Mouse (Mus musculus) ES-E14 (cell line): ENCODE data around the gene Lemd2. TPM values are rescaled to one million over a fixed set of nuclear protein-coding genes. Genes with fewer than 3 reads are reported as not detected.
A peak's percentile ranks its signal among the peaks of the same experiment; 100 is the strongest.

Source experiments
- DNase-seq: peaks from one replicate; pipeline ENCODE4 v3.0.0-alpha.2; 2013; ENCODE audit warnings: low read depth, low spot score
- H3K27ac ChIP-seq: 2 replicates; pipeline ENCODE4 v1.5.1; 2012; ENCODE audit warnings: low read depth, mild to moderate bottlenecking, low read length, moderate library complexity, mixed read lengths; ENCODE audit not compliant: poor library complexity, insufficient read depth, severe bottlenecking
- H3K36me3 ChIP-seq: 2 replicates; pipeline ENCODE4 v1.6.1; 2012; ENCODE audit warnings: mild to moderate bottlenecking, low read length, moderate library complexity, mixed read lengths; ENCODE audit not compliant: control insufficient read depth, poor library complexity, insufficient read depth, severe bottlenecking
- H3K4me1 ChIP-seq, 2 experiments: fragments of 150-350 bp in 1 of 2; sonication (generic) in 1 of 2; 2 replicates each; pipeline ENCODE4 v1.6.1; 2012; ENCODE audit warnings: low read length in 2 of 2, mild to moderate bottlenecking in 1 of 2, mixed read lengths in 1 of 2; ENCODE audit not compliant: control insufficient read depth in 2 of 2, insufficient read depth in 2 of 2, poor library complexity in 1 of 2
- H3K4me3 ChIP-seq, 2 experiments: fragments of 150-350 bp in 1 of 2; sonication (generic) in 1 of 2; 2 replicates each; pipeline ENCODE4 v1.5.1; 2012; ENCODE audit warnings: low read length in 2 of 2, low read depth in 1 of 2, mild to moderate bottlenecking in 1 of 2, mixed read lengths in 1 of 2; ENCODE audit not compliant: insufficient read depth in 1 of 2, poor library complexity in 1 of 2, severe bottlenecking in 1 of 2
- H3K9ac ChIP-seq: 2 replicates; pipeline ENCODE4 v1.6.1; 2012; ENCODE audit warnings: low read depth, mild to moderate bottlenecking, low read length, mixed read lengths; ENCODE audit not compliant: poor library complexity, insufficient read depth, severe bottlenecking
- H3K9me3 ChIP-seq: fragments of 150-350 bp; sonication (generic); 2 replicates; pipeline ENCODE4 v1.6.1; 2012; ENCODE audit warnings: low read depth, mild to moderate bottlenecking, low read length; ENCODE audit not compliant: control insufficient read depth, insufficient read depth
- CHD2 ChIP-seq: IDR thresholded peaks from 2 replicates; pipeline ENCODE4 v1.6.1; 2014; ENCODE audit warnings: mild to moderate bottlenecking, low read depth, low read length, inconsistent platforms
- HCFC1 ChIP-seq: IDR thresholded peaks from 2 replicates; pipeline ENCODE4 v1.6.1; 2012; ENCODE audit warnings: low read length, inconsistent platforms, borderline replicate concordance; ENCODE audit not compliant: insufficient read depth
- MAFK ChIP-seq: IDR thresholded peaks from 2 replicates; pipeline ENCODE4 v1.6.1; 2014; ENCODE audit warnings: mild to moderate bottlenecking, low read depth, low read length, inconsistent platforms; ENCODE audit not compliant: insufficient read depth
- ZC3H11A ChIP-seq: IDR thresholded peaks from 2 replicates; pipeline ENCODE4 v1.6.1; 2012; ENCODE audit warnings: low read depth, mild to moderate bottlenecking, inconsistent platforms, low read length, borderline replicate concordance
- ZNF384 ChIP-seq: IDR thresholded peaks from 2 replicates; pipeline ENCODE4 v1.6.1; 2012; ENCODE audit warnings: low read depth, low read length, inconsistent platforms
- in situ Hi-C, 2 experiments: fragments of 600-800 bp; cut with MboI; formaldehyde crosslinking; loops; one replicate each; pipeline ENCODE4 v1.15.1; 2025; ENCODE audit warnings: low sequenced_read_pairs in 2 of 2, inconsistent platforms in 1 of 2; ENCODE audit not compliant: unreplicated experiment in 2 of 2
- total RNA-seq: library from RNA; depleted of rRNA; stranded (reverse); fragments of 300-350 nt; gene quantifications from 2 replicates; pipeline ENCODE4 v1.2.3, GENCODE M21; 2012

Lemd2 gene
- total RNA-seq, 1 experiment = 51.8 TPM

DNA sequence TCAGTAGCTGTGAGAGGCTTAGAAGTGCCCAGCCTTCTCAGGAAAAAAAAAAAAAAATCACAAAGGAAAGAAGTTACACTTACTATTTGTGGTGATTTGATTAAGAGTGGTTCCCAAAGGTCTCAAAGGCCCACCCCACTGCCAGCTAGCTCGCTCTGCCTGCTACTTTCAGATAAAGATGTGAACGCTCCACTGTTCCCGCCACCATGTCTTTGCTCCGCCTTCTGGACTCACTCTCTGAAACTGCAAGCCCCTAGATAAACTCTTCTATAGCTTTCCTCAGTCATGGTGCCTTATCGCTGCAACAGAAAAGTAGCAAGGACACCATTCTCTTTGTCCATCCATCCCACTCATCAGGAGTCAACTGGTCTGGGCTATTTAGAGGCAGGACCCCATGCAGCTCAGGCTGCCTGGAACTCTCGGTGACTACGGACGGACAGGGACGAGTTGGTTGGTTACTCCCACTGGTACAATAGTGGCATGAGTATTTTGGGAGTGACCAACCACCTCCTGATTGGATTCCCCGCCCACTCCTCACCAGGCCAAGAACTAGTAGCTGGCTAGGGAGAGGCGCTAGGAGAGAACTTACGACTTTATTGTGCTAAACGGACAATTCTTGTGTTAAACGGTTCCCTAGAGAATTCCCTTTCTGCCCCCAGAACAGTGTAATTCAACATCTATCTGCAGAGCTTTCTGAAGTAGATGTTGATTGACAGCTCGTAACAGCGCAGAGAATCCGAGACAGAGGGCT is 25.7 kb downstream of the Lemd2 start:
- peak overlapping the region; percentile 68 to 77 for H3K4me3 ChIP-seq
- peaks cover 6 to 9% of the 10 kb centered on the region in 2 experiments; a peak in 3 of 4 replicates for H3K4me1 ChIP-seq
- no peaks in the 10 kb centered on the region for H3K36me3 ChIP-seq
- peak overlapping the region; percentile 78 for H3K9ac ChIP-seq
- DNase-seq = peak; percentile 81
- H3K9me3 ChIP-seq = no peaks in the 10 kb centered on the region
- in situ Hi-C loops = loop anchor here in 1 of 2 experiments (25.0 kb wide), 1 partner anchor 334 kb away; the partner anchor contains the start of gene Grm4
- H3K27ac ChIP-seq = peak overlapping the region; percentile 85
- TF ChIP-seq HCFC1 = peak; percentile 41; the same call in 1 of the 2 replicates
- TF ChIP-seq MAFK = no peak
- no peak for TF ChIP-seq ZNF384

DNA sequence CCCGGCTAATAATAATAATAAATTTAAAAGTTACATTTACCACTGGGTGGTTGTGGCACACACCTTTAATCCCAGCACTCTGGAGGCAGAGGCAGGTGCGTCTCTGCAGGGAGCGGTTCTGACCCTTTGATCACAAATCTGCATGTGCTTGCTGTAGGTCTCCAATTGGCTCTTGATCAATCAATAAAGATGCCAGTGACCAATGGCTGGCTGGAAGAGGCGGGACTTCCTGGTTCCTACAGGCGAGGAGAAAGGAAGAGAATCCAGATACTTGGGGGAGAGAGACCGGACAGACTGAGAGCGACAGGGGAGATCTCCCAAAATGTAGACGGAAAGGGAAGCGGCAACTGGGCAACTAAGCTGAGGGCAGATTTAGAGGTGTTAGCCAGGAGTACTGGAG is 26.2 kb downstream of the Lemd2 start:
- TF ChIP-seq MAFK (no peak), ZNF384 (no peak), CHD2 (peak; percentile 86)
- Histone ChIP-seq H3K4me3 (peak overlapping the region; percentile 68 to 77), H3K9me3 (no peaks in the 10 kb centered on the region), H3K36me3 (no peaks in the 10 kb centered on the region), H3K9ac (peak overlapping the region; percentile 78), H3K4me1 (peaks cover 6 to 8% of the 10 kb centered on the region in 2 experiments; a peak in 3 of 4 replicates), H3K27ac (peak overlapping the region; percentile 85)
- in situ Hi-C loops = loop anchor here in 1 of 2 experiments (25.0 kb wide), 1 partner anchor 334 kb away; the partner anchor contains the start of gene Grm4
- peak; percentile 89 for DNase-seq

DNA sequence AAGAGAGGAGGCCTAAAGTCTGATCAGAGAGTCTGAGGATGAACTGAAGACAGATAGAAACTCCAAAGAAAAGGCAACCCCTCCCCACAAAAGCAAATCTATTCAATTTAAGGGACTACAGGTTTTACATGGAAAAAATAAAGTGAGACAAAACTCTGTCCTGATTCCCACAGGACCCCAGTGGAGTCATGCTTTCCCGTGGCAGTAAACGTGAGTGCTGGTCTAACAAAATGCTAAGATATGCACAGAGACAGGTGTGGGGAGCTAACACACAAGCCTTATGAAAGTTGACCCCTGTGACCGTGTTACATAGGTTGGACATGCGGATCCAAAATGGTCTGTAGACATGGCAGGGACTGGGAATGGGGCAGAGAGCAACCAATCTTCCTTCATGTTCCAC is 27.5 kb downstream of the Lemd2 start:
- Histone ChIP-seq H3K27ac (no peak overlapping the region), H3K36me3 (no peaks in the 10 kb centered on the region)

DNA sequence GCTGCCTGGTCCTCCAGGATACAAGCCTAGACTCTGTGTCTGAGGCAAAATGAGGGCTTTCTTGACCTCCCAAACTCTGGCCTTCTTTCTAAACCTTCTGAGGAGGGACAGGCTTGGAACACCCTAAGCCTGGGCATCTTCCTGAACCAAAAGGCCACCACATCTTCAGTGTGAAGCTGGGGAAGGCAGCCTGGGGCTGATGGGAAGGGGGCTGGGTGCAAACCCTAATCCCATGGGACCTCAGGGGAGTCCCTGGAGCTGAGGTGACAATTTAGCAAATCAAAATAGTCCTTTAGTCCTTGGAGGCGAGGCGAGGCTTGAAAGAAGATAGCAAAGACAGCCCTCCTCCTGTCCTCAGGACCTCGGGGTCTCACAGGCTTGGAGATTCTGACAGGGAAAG is 28.0 kb downstream of the Lemd2 start:
- Histone ChIP-seq H3K4me1 (peaks cover 6 to 8% of the 10 kb centered on the region in 2 experiments; a peak in 3 of 4 replicates), H3K27ac (no peak overlapping the region), H3K9me3 (no peaks in the 10 kb centered on the region), H3K36me3 (no peaks in the 10 kb centered on the region), H3K4me3 (no peak overlapping the region), H3K9ac (no peak overlapping the region)
- no peak for DNase-seq
- in situ Hi-C loops = loop anchor here in 1 of 2 experiments (25.0 kb wide), 1 partner anchor 336 kb away; the partner anchor contains the start of gene Grm4
- TF ChIP-seq ZC3H11A = no peak
- TF ChIP-seq HCFC1 = no peak
- TF ChIP-seq ZNF384 = no peak
- TF ChIP-seq MAFK = no peak
- TF ChIP-seq CHD2 = no peak

More for the DNA sequence above, 27.5 kb downstream of the Lemd2 start:
- H3K4me3 ChIP-seq = no peak overlapping the region
- in situ Hi-C loops = loop anchor here in 1 of 2 experiments (25.0 kb wide), 1 partner anchor 336 kb away; the partner anchor contains the start of gene Grm4
- peaks cover 6 to 8% of the 10 kb centered on the region in 2 experiments; a peak in 3 of 4 replicates for H3K4me1 ChIP-seq
- no peaks in the 10 kb centered on the region for H3K9me3 ChIP-seq
- no peak overlapping the region for H3K9ac ChIP-seq
- TF ChIP-seq MAFK (no peak), ZNF384 (no peak), CHD2 (no peak), HCFC1 (no peak), ZC3H11A (no peak)
- DNase-seq = no peak
